Mouse (Mus musculus): ENCODE measurements around the gene Gm8113.
"Not testable (repeated sequence)": the region's sequence is repeated elsewhere in the genome, so short reads cannot be mapped to it uniquely, and the experiment has no call there.

GRCm38 (mm10) chr14:43923459-43923858, 1.7 kb upstream of the Gm8113 start, which contains the start of gene Ear10:
- TF ChIP-seq CTCF (IDR thresholded peaks at IDR 0.05; ENCODE audit: control insufficient read depth, insufficient read depth, insufficient read length); CEBPB (IDR thresholded peaks at IDR 0.05; ENCODE audit: low read depth); FOSL1 (IDR thresholded peaks at IDR 0.05; ENCODE audit: insufficient read depth, low read length, poor library complexity, severe bottlenecking); MYOD1 (IDR thresholded peaks at IDR 0.05; ENCODE audit: control insufficient read depth, insufficient read length, low read depth); MAX (IDR thresholded peaks at IDR 0.05): not testable (repeated sequence)

All from C2C12 (cell line).